Mouse (Mus musculus) stomach, embryonic 14.5 days (tissue): ENCODE data around the gene Pex10. TPM values are rescaled to one million over a fixed set of nuclear protein-coding genes. Genes with fewer than 3 reads are reported as not detected.

ENCODE experiments used
- polyA plus RNA-seq: library from polyadenylated mRNA; unstranded; fragments of >200 nt; fragmentation: Nextera tagmentation; extraction: Ambion mirVana; gene quantifications from 2 replicates; pipeline ENCODE4 v1.2.1, GENCODE M21; 2014

The Pex10 gene
- polyA plus RNA-seq, 1 experiment from 2014 or later = 6.5 TPM

Other genes starting within 250 kb of the Pex10 start
- gene Ttc34, start 229.6 kb upstream of the Pex10 start, polyA plus RNA-seq = 0.29 and 0.55 TPM in 2 replicates
- 0.12 TPM in 1 of 2 replicates, not detected in the other for gene Mmel1, start 197.4 kb upstream of the Pex10 start, polyA plus RNA-seq
- gene Fam213b, start 167.9 kb upstream of the Pex10 start, polyA plus RNA-seq = 40.1 and 42.5 TPM in 2 replicates
- 1.2 and 2.9 TPM in 2 replicates for gene Tnfrsf14, start 138.5 kb upstream of the Pex10 start, polyA plus RNA-seq
- 0.91 and 1.1 TPM in 2 replicates for gene Hes5, start 106.1 kb upstream of the Pex10 start, polyA plus RNA-seq
- 48.3 and 50.4 TPM in 2 replicates for gene Pank4, start 102.9 kb upstream of the Pex10 start, polyA plus RNA-seq
- gene Plch2, start 10.2 kb upstream of the Pex10 start, polyA plus RNA-seq = 25.1 and 25.9 TPM in 2 replicates
- gene Rer1, start 19.4 kb downstream of the Pex10 start, polyA plus RNA-seq = 174 and 183 TPM in 2 replicates
- gene Morn1, start 19.6 kb downstream of the Pex10 start, polyA plus RNA-seq = 4.1 and 4.8 TPM in 2 replicates
- 29.6 and 32.0 TPM in 2 replicates for gene Ski, start 155.6 kb downstream of the Pex10 start, polyA plus RNA-seq
- gene Faap20, start 182.8 kb downstream of the Pex10 start, polyA plus RNA-seq = 63.2 and 65.0 TPM in 2 replicates